Mouse (Mus musculus): ENCODE measurements around the gene Triobp. TPM values are rescaled to one million over a fixed set of nuclear protein-coding genes. Genes with fewer than 3 reads are reported as not detected.

Triobp gene
- polyA plus RNA-seq, 1 experiment from 2014 or later = 60.1 TPM

GRCm38 (mm10) chr15:78983436-78984285 is 36.1 kb downstream of the Triobp start:
- Histone ChIP-seq H3K27ac (ENCODE audit: low read depth, low read length) (peak overlapping the region; percentile 51), H3K27me3 (ENCODE audit: control insufficient read depth, insufficient read depth, low read length) (no peaks in the 10 kb centered on the region), H3K9ac (ENCODE audit: low read length) (peak overlapping the region; percentile 71), H3K4me1 (replicated peaks; ENCODE audit: control insufficient read depth, insufficient read depth, low read length) (peaks cover 9% of the 10 kb centered on the region; the same call in 1 of the 2 replicates), H3K4me3 (ENCODE audit: low read depth, low read length) (peak overlapping the region; percentile 87), H3K4me2 (ENCODE audit: low read depth, low read length, severe bottlenecking) (peak overlapping the region; percentile 88), H3K36me3 (ENCODE audit: control insufficient read depth, insufficient read depth, low read length) (no peaks in the 10 kb centered on the region; the same call in 1 of the 2 replicates), H3K9me3 (ENCODE audit: control insufficient read depth, low read length) (no peaks in the 10 kb centered on the region)
- ATAC-seq (replicated peaks; ENCODE audit: low FRiP score) (peak; percentile 68), DNase-seq (ENCODE audit: low spot score) (peak; percentile 78)
- WGBS = 2% methylated on average over 21 of the region's 21 CpGs

- Histone ChIP-seq H3K4me2 (ENCODE audit: low read depth, low read length, severe bottlenecking) (peak overlapping the region; percentile 88), H3K36me3 (ENCODE audit: control insufficient read depth, insufficient read depth, low read length) (no peaks in the 10 kb centered on the region; the same call in 1 of the 2 replicates), H3K27ac (ENCODE audit: low read depth, low read length) (no peak overlapping the region), H3K9ac (ENCODE audit: low read length) (no peak overlapping the region), H3K9me3 (ENCODE audit: control insufficient read depth, low read length) (no peaks in the 10 kb centered on the region), H3K27me3 (ENCODE audit: control insufficient read depth, insufficient read depth, low read length) (no peaks in the 10 kb centered on the region), H3K4me3 (ENCODE audit: low read depth, low read length) (peak overlapping the region; percentile 87), H3K4me1 (replicated peaks; ENCODE audit: control insufficient read depth, insufficient read depth, low read length) (peaks cover 9% of the 10 kb centered on the region; the same call in 1 of the 2 replicates)
- 40% methylated on average over 5 of the region's 5 CpGs for WGBS
- no peak for ATAC-seq (replicated peaks; ENCODE audit: low FRiP score)
- DNase-seq (ENCODE audit: low spot score) = no peak
Observed at GRCm38 (mm10) chr15:78984286-78984778, 36.8 kb downstream of the Triobp start.

- H3K27ac ChIP-seq (ENCODE audit: low read depth, low read length) = no peak overlapping the region
- 60% methylated on average over 11 of the region's 11 CpGs for WGBS
- no peak overlapping the region for H3K4me2 ChIP-seq (ENCODE audit: low read depth, low read length, severe bottlenecking)
- H3K9ac ChIP-seq (ENCODE audit: low read length) = no peak overlapping the region
- ATAC-seq (replicated peaks; ENCODE audit: low FRiP score) (no peak), DNase-seq (ENCODE audit: low spot score) (no peak)
- no peaks in the 10 kb centered on the region for H3K9me3 ChIP-seq (ENCODE audit: control insufficient read depth, low read length)
- H3K27me3 ChIP-seq (ENCODE audit: control insufficient read depth, insufficient read depth, low read length) = no peaks in the 10 kb centered on the region
- H3K4me1 ChIP-seq (replicated peaks; ENCODE audit: control insufficient read depth, insufficient read depth, low read length) = peaks cover 9% of the 10 kb centered on the region; the same call in 1 of the 2 replicates
- H3K36me3 ChIP-seq (ENCODE audit: control insufficient read depth, insufficient read depth, low read length) = peaks cover 3% of the 10 kb centered on the region; the same call in 1 of the 2 replicates
- H3K4me3 ChIP-seq (ENCODE audit: low read depth, low read length) = no peak overlapping the region
Observed at GRCm38 (mm10) chr15:78986536-78987220, 39.2 kb downstream of the Triobp start.

- no peak overlapping the region for H3K27ac ChIP-seq (ENCODE audit: low read depth, low read length)
Observed at GRCm38 (mm10) chr15:78988499-78988971, 41.0 kb downstream of the Triobp start.

GRCm38 (mm10) chr15:78989152-78990092 is 41.9 kb downstream of the Triobp start:
- Histone ChIP-seq H3K4me1 (replicated peaks; ENCODE audit: control insufficient read depth, insufficient read depth, low read length) (no peaks in the 10 kb centered on the region), H3K9ac (ENCODE audit: low read length) (no peak overlapping the region), H3K36me3 (ENCODE audit: control insufficient read depth, insufficient read depth, low read length) (peaks cover 12% of the 10 kb centered on the region), H3K9me3 (ENCODE audit: control insufficient read depth, low read length) (no peaks in the 10 kb centered on the region), H3K4me3 (ENCODE audit: low read depth, low read length) (no peak overlapping the region), H3K4me2 (ENCODE audit: low read depth, low read length, severe bottlenecking) (no peak overlapping the region), H3K27me3 (ENCODE audit: control insufficient read depth, insufficient read depth, low read length) (no peaks in the 10 kb centered on the region), H3K27ac (ENCODE audit: low read depth, low read length) (no peak overlapping the region)
- WGBS = 88% methylated on average over 14 of the region's 14 CpGs
- DNase-seq (ENCODE audit: low spot score) = no peak
- no peak for ATAC-seq (replicated peaks; ENCODE audit: low FRiP score)

More at GRCm38 (mm10) chr15:78988499-78988971, 41.0 kb downstream of the Triobp start:
- no peaks in the 10 kb centered on the region for H3K9me3 ChIP-seq (ENCODE audit: control insufficient read depth, low read length)
- no peak overlapping the region for H3K4me2 ChIP-seq (ENCODE audit: low read depth, low read length, severe bottlenecking)
- no peak overlapping the region for H3K9ac ChIP-seq (ENCODE audit: low read length)
- H3K27me3 ChIP-seq (ENCODE audit: control insufficient read depth, insufficient read depth, low read length) = no peaks in the 10 kb centered on the region
- ATAC-seq (replicated peaks; ENCODE audit: low FRiP score) = no peak
- no peak overlapping the region for H3K4me3 ChIP-seq (ENCODE audit: low read depth, low read length)
- WGBS = 80% methylated on average over 14 of the region's 14 CpGs
- DNase-seq (ENCODE audit: low spot score) = no peak
- 0 out of 2 replicates have a peak, but pooled peaks cover 3% of the 10 kb centered on the region for H3K4me1 ChIP-seq (replicated peaks; ENCODE audit: control insufficient read depth, insufficient read depth, low read length)
- H3K36me3 ChIP-seq (ENCODE audit: control insufficient read depth, insufficient read depth, low read length) = peaks cover 12% of the 10 kb centered on the region

GRCm38 (mm10) chr15:78990093-78990463 is 42.6 kb downstream of the Triobp start:
- H3K27ac ChIP-seq (ENCODE audit: low read depth, low read length) = no peak overlapping the region
- DNase-seq (ENCODE audit: low spot score) (no peak), ATAC-seq (replicated peaks; ENCODE audit: low FRiP score) (no peak)
- no peak overlapping the region for H3K4me2 ChIP-seq (ENCODE audit: low read depth, low read length, severe bottlenecking)
- H3K4me3 ChIP-seq (ENCODE audit: low read depth, low read length) = no peak overlapping the region
- 95% methylated on average over 8 of the region's 9 CpGs for WGBS
- H3K9me3 ChIP-seq (ENCODE audit: control insufficient read depth, low read length) = no peaks in the 10 kb centered on the region
- H3K36me3 ChIP-seq (ENCODE audit: control insufficient read depth, insufficient read depth, low read length) = peaks cover 12% of the 10 kb centered on the region
- H3K27me3 ChIP-seq (ENCODE audit: control insufficient read depth, insufficient read depth, low read length) = no peaks in the 10 kb centered on the region
- H3K9ac ChIP-seq (ENCODE audit: low read length) = no peak overlapping the region
- H3K4me1 ChIP-seq (replicated peaks; ENCODE audit: control insufficient read depth, insufficient read depth, low read length) = no peaks in the 10 kb centered on the region

- Histone ChIP-seq H3K27ac (ENCODE audit: low read depth, low read length) (no peak overlapping the region), H3K27me3 (ENCODE audit: control insufficient read depth, insufficient read depth, low read length) (no peaks in the 10 kb centered on the region), H3K36me3 (ENCODE audit: control insufficient read depth, insufficient read depth, low read length) (peaks cover 12% of the 10 kb centered on the region), H3K4me1 (replicated peaks; ENCODE audit: control insufficient read depth, insufficient read depth, low read length) (no peaks in the 10 kb centered on the region), H3K9me3 (ENCODE audit: control insufficient read depth, low read length) (no peaks in the 10 kb centered on the region), H3K9ac (ENCODE audit: low read length) (no peak overlapping the region), H3K4me3 (ENCODE audit: low read depth, low read length) (no peak overlapping the region), H3K4me2 (ENCODE audit: low read depth, low read length, severe bottlenecking) (no peak overlapping the region)
- DNase-seq (ENCODE audit: low spot score) (no peak), ATAC-seq (replicated peaks; ENCODE audit: low FRiP score) (no peak)
- 94% methylated on average over 25 of the region's 25 CpGs for WGBS
Observed at GRCm38 (mm10) chr15:78990970-78991525, 43.5 kb downstream of the Triobp start.
